Mouse (Mus musculus): ENCODE results near the gene Gm42674. TPM values are rescaled to one million over a fixed set of nuclear protein-coding genes. Genes with fewer than 3 reads are reported as not detected.

Gene Gm42674
- total and polyA plus RNA-seq, 3 experiments: not detected

DNA sequence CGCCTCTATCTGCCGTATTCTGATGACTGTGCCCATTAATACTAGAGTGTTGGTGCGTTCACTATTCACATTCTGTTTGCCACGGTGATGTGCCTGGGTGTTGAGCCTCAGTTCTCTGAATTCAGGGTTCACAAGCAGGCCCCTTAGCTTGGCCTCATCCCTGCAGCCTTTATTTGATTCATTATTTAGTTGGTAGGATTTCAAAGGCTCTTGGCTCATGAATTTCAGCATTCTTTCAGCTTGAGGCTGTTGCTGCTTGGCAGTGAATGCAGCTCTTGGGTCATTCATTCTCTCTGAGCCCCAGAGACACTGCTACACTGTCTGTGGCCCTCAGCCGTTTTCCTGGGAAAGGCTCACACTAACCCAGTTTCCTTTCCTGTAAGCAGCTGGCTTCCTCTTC is 45.8 kb upstream of the Gm42674 start:
- Histone ChIP-seq H3K27ac (ENCODE audit: insufficient read depth, low read depth) (no peak overlapping the region), H3K27me3 (replicated peaks) (peaks cover 20% of the 10 kb centered on the region), H3K4me1 (ENCODE audit: control insufficient read depth in 1 of 2, insufficient read depth in 2 of 2) (no peaks in the 10 kb centered on the region), H3K4me3 (replicated peaks in 1 of 3; ENCODE audit: low read depth in 2 of 3, low read length in 2 of 3, poor library complexity in 1 of 3) (no peak overlapping the region), H3K9ac (ENCODE audit: insufficient read depth, low read depth) (no peak overlapping the region), H3K4me2 (ENCODE audit: insufficient read depth, low read depth, poor library complexity, severe bottlenecking) (no peak overlapping the region), H3K79me2 (replicated peaks; ENCODE audit: control insufficient read depth, extremely low read depth, insufficient read depth, poor library complexity, severe bottlenecking) (no peaks in the 10 kb centered on the region), H3K36me3 (replicated peaks in 1 of 2; ENCODE audit: control insufficient read depth in 1 of 2, insufficient read depth in 1 of 2, low read length in 1 of 2) (no peaks in the 10 kb centered on the region), H3K9me3 (replicated peaks; ENCODE audit: low read length) (no peaks in the 10 kb centered on the region)
- DNase-seq (ENCODE audit: extremely low read depth): no peak
- in situ Hi-C loops (cut with MboI; ENCODE audit: low pct_ligation_motif_present, low pct_unique_long_range_greater_than_20kb, low sequenced_read_pairs): no loop called here
- dilution Hi-C loops (cut with MboI; ENCODE audit: extremely low pct_ligation_motif_present, extremely low pct_unique_long_range_greater_than_20kb, low sequenced_read_pairs): no loop called here
- TF ChIP-seq USF1 (IDR thresholded peaks at IDR 0.05; ENCODE audit: low read depth, low read length) (no peak), SIN3A (IDR thresholded peaks at IDR 0.05; ENCODE audit: low read length) (no peak), ZNF384 (IDR thresholded peaks at IDR 0.05; ENCODE audit: low read depth, low read length) (no peak), EP300 (IDR thresholded peaks at IDR 0.05; ENCODE audit: low read length) (no peak), JUND (conservative IDR thresholded peaks at IDR 0.05; ENCODE audit: low read depth, low read length) (no peak), KAT2A (IDR thresholded peaks at IDR 0.05; ENCODE audit: insufficient replicate concordance, low read length) (no peak), MEF2A (IDR thresholded peaks at IDR 0.05; ENCODE audit: borderline replicate concordance, low read depth, low read length) (no peak), UBTF (IDR thresholded peaks at IDR 0.05; ENCODE audit: low read depth, low read length) (no peak), MXI1 (IDR thresholded peaks at IDR 0.05; ENCODE audit: low read depth, low read length) (no peak), TBP (conservative IDR thresholded peaks at IDR 0.05; ENCODE audit: low read depth, low read length) (no peak), ZKSCAN1 (IDR thresholded peaks at IDR 0.05; ENCODE audit: borderline replicate concordance, low read depth, low read length) (no peak), E2F4 (IDR thresholded peaks at IDR 0.05; ENCODE audit: insufficient replicate concordance, low read depth, low read length) (no peak), JUN (IDR thresholded peaks at IDR 0.05; ENCODE audit: insufficient read depth, low read depth, low read length) (no peak), ZMIZ1 (IDR thresholded peaks at IDR 0.05; ENCODE audit: low read depth, low read length) (no peak), BHLHE40 (IDR thresholded peaks at IDR 0.05; ENCODE audit: low read depth, low read length) (no peak), CHD1 (IDR thresholded peaks at IDR 0.05; ENCODE audit: low read depth, low read length) (no peak), TCF12 (IDR thresholded peaks at IDR 0.05; ENCODE audit: low read depth, low read length) (no peak), MAX (IDR thresholded peaks at IDR 0.05; ENCODE audit: low read length) (no peak)

DNA sequence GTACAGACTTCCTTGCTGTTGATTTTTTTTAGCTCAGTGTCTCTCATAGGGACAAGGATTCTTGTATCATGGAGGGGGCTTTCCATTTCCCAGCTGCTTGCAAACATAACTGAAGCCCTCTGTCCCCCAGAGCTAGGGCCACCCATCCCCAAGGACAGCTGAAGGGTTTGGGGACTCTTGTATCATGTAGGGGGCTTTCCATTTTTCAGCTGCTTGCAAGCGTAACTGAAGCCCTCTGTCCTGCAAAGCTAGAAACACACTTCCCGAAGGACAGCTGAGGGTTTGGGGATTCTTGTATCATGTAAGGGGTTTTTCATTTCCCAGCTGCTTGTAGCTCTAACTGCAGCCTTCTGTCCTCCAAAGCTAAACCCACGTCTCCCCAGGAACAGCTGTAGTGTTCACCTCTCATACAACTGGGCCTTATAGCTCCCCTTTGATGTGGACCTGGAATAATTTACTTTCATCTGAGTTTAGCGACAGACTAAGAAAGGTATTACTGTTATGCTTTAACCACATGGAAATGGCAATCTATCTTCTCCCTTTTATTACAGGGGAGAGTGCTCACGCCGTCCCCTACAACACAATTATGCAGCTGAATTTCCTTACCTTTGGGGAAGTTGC is 41.6 kb upstream of the Gm42674 start, which contains the start of gene S100a3:
Gene S100a3, plus strand, starts transcription at position 571 of the 621 bp plus-strand sequence.
- Histone ChIP-seq H3K79me2 (replicated peaks; ENCODE audit: control insufficient read depth, extremely low read depth, insufficient read depth, poor library complexity, severe bottlenecking) (no peaks in the 10 kb centered on the region), H3K4me3 (replicated peaks in 1 of 3; ENCODE audit: low read depth in 2 of 3, low read length in 2 of 3, poor library complexity in 1 of 3) (no peak within 1 kb of the TSS), H3K4me2 (ENCODE audit: insufficient read depth, low read depth, poor library complexity, severe bottlenecking) (no peak within 1 kb of the TSS), H3K9ac (ENCODE audit: insufficient read depth, low read depth) (no peak within 1 kb of the TSS), H3K9me3 (replicated peaks; ENCODE audit: low read length) (no peaks in the 10 kb centered on the region), H3K36me3 (replicated peaks in 1 of 2; ENCODE audit: control insufficient read depth in 1 of 2, insufficient read depth in 1 of 2, low read length in 1 of 2) (no peaks in the 10 kb centered on the region), H3K27ac (ENCODE audit: insufficient read depth, low read depth) (no peak within 1 kb of the TSS), H3K4me1 (ENCODE audit: control insufficient read depth in 1 of 2, insufficient read depth in 2 of 2) (no peaks in the 10 kb centered on the region), H3K27me3 (replicated peaks) (peaks cover 42% of the 10 kb centered on the region)
- TF ChIP-seq HCFC1 (IDR thresholded peaks at IDR 0.05; ENCODE audit: low read depth, low read length) (no peak), RAD21 (IDR thresholded peaks at IDR 0.05; ENCODE audit: low read depth, low read length) (no peak), NELFE (IDR thresholded peaks at IDR 0.05; ENCODE audit: low read depth, low read length) (no peak), TBP (conservative IDR thresholded peaks at IDR 0.05; ENCODE audit: low read depth, low read length) (no peak), ZNF384 (IDR thresholded peaks at IDR 0.05; ENCODE audit: low read depth, low read length) (no peak), USF1 (IDR thresholded peaks at IDR 0.05; ENCODE audit: low read depth, low read length) (no peak), CHD1 (IDR thresholded peaks at IDR 0.05; ENCODE audit: low read depth, low read length) (no peak), BHLHE40 (IDR thresholded peaks at IDR 0.05; ENCODE audit: low read depth, low read length) (no peak), ETS1 (conservative IDR thresholded peaks at IDR 0.05; ENCODE audit: low read depth, low read length) (no peak), POLR2A (IDR thresholded peaks at IDR 0.05; ENCODE audit: low read depth, low read length) (no peak), SIN3A (IDR thresholded peaks at IDR 0.05; ENCODE audit: low read length) (no peak), TCF12 (IDR thresholded peaks at IDR 0.05; ENCODE audit: low read depth, low read length) (no peak)
- no peak for DNase-seq (ENCODE audit: extremely low read depth)
- in situ Hi-C loops (cut with MboI; ENCODE audit: low pct_ligation_motif_present, low pct_unique_long_range_greater_than_20kb, low sequenced_read_pairs) (no loop called here), dilution Hi-C loops (cut with MboI; ENCODE audit: extremely low pct_ligation_motif_present, extremely low pct_unique_long_range_greater_than_20kb, low sequenced_read_pairs) (no loop called here)
